Mouse (Mus musculus): ENCODE measurements around the gene Akt1. TPM values are rescaled to one million over a fixed set of nuclear protein-coding genes. Genes with fewer than 3 reads are reported as not detected.

Gene Akt1
- 100 to 1,000 TPM; 161 to 182 TPM for total RNA-seq (2023)

DNA sequence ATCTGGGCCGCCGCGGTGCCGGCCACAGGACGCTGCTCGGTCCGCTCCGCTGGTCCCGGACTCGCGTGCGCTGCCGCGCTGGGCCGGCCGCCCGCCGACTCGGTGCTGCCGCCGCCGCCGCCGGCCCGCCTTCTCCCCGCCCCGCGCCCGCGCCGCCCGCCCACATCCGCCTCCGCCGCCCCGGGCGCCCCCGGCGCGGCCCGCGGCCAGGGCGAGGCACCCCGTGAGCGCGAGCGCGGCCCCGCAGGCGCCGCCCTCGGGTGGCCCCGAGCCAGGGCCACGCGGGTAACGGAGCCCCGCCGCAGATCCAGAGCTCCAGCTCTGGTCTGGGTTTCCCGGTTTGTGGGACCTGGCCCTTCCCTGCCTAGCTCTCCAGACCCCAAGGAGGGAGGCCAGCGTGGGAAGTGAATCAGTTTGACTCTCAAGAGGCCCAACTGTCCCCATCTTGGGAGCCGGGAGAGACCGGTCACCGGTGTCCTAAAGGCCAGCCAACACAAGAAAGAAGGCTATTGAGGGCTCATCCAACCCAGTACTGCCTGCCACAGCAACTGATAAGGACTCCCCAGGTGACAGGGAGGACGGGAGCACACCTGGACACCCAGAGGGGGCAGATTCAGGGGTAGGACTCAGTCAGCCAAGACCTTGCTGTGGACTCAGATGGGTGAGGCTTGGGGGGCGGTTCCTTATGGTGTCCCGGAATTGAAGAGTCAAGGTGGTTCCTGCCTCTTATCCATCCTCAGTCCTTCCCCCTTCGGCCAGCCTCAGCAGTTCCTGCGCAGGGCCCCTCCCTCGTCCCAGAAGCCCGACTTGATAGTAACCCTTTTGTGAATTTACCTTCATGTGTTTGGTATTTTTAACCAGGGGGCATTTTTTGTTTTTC, at the start of gene Akt1:
Gene Akt1, minus strand, starts transcription at position 753 of the 880 bp plus-strand sequence.

DNA sequence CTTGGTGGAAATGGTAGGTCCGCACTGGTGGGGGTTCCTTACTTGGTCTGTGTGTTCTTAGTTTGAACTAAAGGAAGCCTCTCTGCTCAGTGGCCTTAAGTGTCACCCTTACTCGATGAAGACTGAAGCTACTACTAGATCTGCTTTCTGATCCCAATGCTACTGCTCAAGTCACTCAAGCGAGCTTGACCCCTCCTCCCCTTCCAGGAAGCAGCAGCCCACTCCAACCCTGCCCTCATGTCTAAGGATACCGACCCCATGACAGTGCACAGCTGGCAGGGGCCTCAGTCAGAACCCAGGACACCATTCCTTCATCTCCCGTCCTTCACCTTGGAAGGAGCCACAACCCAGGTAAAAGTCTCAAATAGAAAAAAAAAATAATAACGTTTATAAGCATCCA, 45.5 kb upstream of the Akt1 start, which contains the start of gene Cep170b:
Gene Cep170b, plus strand, starts transcription at position 240 of the 400 bp plus-strand sequence.

DNA sequence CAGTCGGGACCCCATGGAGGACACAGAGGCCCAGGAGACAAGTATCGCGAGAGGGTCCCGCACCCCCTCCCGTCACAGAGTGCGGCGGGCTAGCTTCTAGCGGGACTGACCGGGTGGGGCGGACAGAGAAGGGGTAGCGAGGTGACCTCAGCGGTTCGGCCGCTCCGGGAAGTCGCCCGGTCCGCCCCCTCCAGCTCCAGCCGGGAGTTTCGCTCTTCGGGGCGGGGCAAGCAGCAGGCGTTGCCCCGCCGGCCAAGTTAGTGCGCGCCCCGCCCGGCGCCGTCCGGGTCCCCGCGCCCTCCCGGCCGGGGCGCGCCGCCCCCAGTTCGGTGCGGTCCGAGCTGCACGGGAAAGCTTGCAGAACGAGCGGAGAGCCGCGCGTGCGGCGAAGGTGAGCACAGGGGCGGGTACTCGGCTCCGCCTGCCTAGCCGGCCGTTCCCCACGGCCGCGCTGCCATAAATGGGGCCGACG, 3.9 kb upstream of the Akt1 start, which contains the start of gene Zbtb42:
Gene Zbtb42, plus strand, starts transcription at position 274 of the 472 bp plus-strand sequence.

DNA sequence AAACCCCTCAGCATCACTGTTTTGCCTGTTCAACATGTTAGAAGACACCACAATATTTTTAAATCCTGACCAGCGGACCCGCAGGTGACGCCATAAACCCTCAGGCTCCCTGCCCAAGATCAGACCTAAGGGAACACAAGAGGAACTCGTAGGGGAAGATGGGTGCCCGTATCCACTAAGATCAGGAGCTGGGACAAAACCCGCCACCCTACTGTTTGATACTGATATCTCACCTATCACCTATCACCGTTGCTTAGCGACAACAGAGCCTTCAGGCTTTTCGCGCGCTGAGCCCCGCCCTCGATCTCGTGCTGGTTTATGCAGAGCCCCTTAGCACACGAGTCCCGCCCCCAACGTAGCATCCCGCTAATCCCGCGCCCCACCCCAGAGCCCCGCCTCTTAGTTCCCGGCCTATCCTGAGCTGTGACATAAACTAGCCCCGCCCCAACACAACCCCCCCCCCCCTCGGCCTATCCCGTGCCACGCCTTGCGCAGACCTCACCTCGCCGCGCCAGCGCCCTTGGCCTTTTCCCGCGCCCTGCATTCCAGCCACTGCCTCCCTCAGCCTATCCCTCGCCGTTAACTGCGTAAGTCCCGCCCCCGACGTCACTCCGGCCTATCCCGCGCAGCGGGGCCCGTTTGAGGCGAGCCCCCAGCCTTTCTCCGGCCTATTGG, 30.4 kb downstream of the Akt1 start, which contains the start of gene Siva1:
Gene Siva1, plus strand, starts transcription at position 500 of the 675 bp plus-strand sequence.

DNA sequence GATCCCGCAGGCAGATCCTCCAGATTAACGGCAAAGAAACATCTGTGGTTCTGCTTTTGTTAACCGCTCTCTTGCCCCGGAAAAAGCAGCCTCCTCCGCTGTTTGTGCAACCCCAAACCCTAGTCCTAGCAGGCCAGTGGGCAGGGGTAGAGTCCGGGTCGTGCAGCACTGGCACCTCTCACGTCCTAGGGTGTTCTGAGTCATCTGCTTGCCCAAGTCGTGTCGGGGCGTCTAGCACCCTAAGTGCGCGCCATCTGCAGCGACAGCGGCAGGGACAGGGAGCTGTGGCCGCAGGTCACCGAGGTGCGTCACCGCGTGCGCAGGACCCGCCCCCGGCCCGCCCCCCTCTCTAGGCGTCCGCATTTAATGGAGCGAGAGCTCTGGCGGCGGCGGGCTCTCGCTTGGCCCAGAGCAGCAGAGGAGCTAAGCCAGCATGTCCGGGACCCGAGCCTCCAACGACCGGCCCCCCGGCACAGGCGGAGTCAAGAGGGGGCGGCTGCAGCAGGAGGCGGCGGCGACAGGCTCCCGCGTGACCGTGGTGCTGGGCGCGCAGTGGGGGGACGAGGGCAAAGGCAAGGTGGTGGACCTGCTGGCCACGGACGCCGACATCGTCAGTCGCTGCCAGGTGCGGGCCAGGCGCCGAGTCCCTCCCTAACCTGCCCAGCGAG, 54.9 kb downstream of the Akt1 start, which contains the start of gene Adssl1:
Gene Adssl1, plus strand, starts transcription at position 360 of the 668 bp plus-strand sequence.

Other genes with a start within 250 kb of the Akt1 start
- gene A530016L24Rik, start 185.4 kb downstream of the Akt1 start, total RNA-seq (2023): not detected
- gene Tmem179, start 158.1 kb downstream of the Akt1 start, total RNA-seq (2023): not detected
- 10 to 100 TPM; 35.9 to 45.7 TPM for gene Inf2, start 86.1 kb downstream of the Akt1 start, total RNA-seq (2023)
- gene Adssl1, start 54.8 kb downstream of the Akt1 start, total RNA-seq (2023): 10 to 100 TPM; 69.9 to 88.9 TPM
- gene Siva1, start 30.2 kb downstream of the Akt1 start, total RNA-seq (2023): 10 to 100 TPM; 40.1 to 50.2 TPM
- 10 to 100 TPM; 17.9 to 19.4 TPM for gene Zbtb42, start 3.9 kb upstream of the Akt1 start, total RNA-seq (2023)
- gene Cep170b, start 45.6 kb upstream of the Akt1 start, total RNA-seq (2023): under 1 TPM; 0.24 to 0.62 TPM
- 100 to 1,000 TPM; 273 to 300 TPM for gene Pld4, start 85.8 kb upstream of the Akt1 start, total RNA-seq (2023)
- under 1 TPM; 0.37 to 0.79 TPM for gene Ahnak2, start 127.8 kb upstream of the Akt1 start, total RNA-seq (2023)
- gene Clba1, start 134.1 kb upstream of the Akt1 start, total RNA-seq (2023): 1 to 10 TPM in 1 of 2 experiments, under 1 TPM in 1; 0.68 to 1.1 TPM
- gene Cdca4, start 154.5 kb upstream of the Akt1 start, total RNA-seq (2023): 10 to 100 TPM; 35.1 to 38.5 TPM
- gene Gpr132, start 193.3 kb upstream of the Akt1 start, total RNA-seq (2023): 10 to 100 TPM; 21.7 to 22.3 TPM

Measured in neutrophil, adult 83 days (primary cell).